Mouse (Mus musculus) liver, postnatal 0 days (tissue): ENCODE results near the gene Tas2r143.

Source experiments
- CTCF ChIP-seq: sonication (generic); IDR thresholded peaks from 2 replicates; pipeline ENCODE4 v1.5.1; 2016; ENCODE audit warnings: antibody characterized with exemption, low read depth
- EP300 ChIP-seq: IDR thresholded peaks from 2 replicates; pipeline ENCODE4 v1.6.1; 2016; ENCODE audit warnings: antibody characterized with exemption, low read depth, mild to moderate bottlenecking

DNA sequence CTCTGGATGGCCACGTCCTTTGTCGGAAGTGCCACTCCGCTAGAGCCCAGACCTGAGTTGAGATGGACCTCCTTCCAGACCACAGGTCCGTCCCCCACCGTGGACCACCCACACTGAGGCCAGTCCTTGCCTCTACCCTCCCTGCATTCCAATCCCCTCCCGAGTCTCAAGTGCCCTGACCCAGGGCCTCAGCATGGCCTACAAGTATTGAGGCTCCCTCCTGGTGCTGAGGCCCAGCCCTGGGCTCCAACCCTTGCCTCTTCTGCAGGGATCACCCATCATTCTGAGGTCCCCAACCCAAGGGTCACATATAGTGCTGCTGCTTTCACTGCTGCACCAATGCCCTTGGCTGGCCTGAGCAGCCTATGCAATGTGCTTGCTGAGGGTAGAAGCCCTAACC, 42.1 kb upstream of the Tas2r143 start:
- TF ChIP-seq CTCF, result no peak
- TF ChIP-seq EP300, result no peak
